Mouse (Mus musculus): Measurements from ENCODE around the gene Tsga10.
A peak's percentile ranks its signal among the peaks of the same experiment; 100 is the strongest.

Tsga10 gene

DNA sequence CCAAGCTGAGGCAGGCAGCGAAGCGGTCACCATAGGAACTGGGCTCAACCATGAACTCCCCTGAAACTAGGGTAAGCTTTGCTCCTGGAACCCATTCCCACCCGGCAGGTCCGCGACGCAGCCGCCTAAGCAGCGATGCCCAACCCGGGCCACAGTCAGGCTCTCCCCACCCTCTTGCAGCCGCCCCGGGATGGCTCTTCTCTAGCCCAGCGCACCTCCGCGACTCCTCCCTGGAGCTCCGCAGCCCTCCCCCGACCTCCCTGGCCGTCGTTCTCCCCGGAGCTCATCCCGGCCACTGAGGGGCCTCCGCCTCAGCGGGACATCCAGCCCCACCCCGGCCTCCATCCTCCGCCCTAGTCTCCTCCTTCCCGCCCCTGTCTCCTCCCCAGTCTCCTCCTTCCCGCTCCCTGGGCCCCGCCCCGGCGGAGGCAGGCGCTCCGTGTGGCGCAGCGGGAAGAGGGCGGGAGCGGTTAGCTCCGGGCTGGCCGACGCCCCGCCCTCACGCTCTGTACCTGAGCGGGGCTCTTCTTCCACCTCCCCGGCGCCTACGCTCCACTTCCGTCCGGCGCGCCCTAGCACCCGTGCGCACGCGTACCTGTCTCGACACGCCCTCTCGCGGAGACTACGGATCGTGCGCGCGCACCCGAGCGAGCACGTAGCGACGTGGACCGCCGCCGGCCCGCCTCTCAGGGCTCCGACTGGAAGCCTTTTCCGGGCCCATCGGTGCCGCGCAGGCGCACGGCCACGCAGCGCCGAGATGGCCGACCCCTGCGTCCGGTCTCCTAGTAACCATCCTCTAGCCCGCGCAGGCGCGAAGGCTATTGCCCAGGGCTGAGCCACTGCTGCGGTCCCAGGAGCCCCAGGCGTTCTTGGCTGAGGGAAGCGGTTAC lies 1.5 kb downstream of the Tsga10 start:
- DNase-seq (ENCODE audit: low spot score) = peak; percentile 99

- DNase-seq (ENCODE audit: low spot score) = no peak
These were observed 15.5 kb downstream of the Tsga10 start for GRCm38 (mm10) chr1:37850696-37851095.

GRCm38 (mm10) chr1:37846878-37847277 lies 19.4 kb downstream of the Tsga10 start:
- DNase-seq (ENCODE audit: low spot score) = no peak

DNA sequence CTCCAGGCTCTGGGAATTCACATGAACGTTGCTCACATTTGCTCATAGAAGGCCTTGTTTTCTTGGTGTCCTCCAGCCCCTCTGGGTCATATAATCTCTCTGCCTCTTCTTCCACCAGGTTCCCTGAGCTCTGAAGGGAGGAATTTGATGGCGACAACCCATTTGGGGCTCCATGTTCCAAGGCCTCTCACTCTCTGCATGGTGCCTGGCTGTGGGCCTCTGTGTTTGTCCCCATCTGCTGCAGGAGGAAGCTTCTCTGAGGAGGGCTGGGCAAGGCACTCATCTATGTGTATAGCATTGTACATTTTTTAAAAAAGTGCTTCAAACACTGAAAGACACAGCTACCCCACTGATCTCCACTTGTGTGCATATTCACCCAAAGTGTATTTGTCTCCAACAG lies 34.5 kb downstream of the Tsga10 start:
- no peak for DNase-seq (ENCODE audit: low spot score)

DNA sequence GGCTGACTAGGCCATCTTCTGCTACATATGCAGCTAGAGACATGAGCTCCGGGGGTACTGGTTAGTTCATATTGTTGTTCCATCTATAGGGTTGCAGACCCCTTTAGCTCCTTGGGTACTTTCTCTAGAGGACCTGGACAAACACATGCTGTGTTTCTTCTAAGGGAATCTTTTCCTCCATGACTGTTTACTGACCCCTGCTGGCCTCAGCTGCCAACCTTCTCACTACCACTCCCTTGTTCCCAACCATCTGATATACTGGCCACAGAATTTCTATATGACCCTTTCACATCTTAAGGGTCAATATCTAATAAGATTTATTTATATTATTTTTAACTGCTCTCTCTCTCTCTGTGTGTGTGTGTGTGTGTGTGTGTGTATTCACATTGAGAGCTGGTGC lies 63.9 kb downstream of the Tsga10 start:
- DNase-seq (ENCODE audit: low spot score) = peak; percentile 53

DNA sequence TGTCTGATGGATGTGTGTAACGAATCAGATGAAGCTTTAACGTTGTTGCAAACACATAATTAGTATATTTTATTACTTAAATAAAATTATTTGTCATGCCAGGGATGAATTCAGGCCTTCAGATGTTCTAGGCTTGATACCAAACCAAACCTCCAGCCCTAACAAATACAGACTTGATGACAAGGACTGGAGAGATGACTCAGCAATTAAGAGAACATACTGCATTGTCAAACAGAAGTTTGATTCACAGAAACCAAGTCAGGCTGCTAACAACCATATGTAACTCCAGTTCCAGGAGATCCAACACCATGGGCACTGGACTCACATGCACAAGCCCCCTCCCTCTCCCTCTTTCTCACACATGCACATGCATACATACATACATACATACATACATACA lies 65.9 kb downstream of the Tsga10 start:
- no peak for DNase-seq (ENCODE audit: low spot score)

GRCm38 (mm10) chr1:37799505-37799904 lies 66.7 kb downstream of the Tsga10 start:
- no peak for DNase-seq (ENCODE audit: low spot score)

DNA sequence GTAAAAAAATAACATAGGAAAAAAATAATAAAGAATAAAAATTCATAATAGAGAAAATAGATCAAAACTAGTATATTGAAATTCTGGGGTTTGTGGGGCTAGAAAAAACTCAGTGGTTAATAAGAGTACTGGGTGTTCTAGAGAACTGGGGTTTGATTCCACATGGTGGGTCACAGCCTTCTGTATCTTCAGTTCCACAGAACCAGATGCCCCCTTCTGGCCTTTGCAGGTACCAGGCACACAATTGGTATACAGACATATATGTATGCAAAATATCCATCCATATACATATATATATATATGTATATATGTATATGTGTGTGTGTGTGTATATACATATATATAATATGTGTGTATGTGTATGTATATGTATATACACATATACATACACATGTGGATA lies 106.8 kb downstream of the Tsga10 start:
- no peak for DNase-seq (ENCODE audit: low spot score)

DNA sequence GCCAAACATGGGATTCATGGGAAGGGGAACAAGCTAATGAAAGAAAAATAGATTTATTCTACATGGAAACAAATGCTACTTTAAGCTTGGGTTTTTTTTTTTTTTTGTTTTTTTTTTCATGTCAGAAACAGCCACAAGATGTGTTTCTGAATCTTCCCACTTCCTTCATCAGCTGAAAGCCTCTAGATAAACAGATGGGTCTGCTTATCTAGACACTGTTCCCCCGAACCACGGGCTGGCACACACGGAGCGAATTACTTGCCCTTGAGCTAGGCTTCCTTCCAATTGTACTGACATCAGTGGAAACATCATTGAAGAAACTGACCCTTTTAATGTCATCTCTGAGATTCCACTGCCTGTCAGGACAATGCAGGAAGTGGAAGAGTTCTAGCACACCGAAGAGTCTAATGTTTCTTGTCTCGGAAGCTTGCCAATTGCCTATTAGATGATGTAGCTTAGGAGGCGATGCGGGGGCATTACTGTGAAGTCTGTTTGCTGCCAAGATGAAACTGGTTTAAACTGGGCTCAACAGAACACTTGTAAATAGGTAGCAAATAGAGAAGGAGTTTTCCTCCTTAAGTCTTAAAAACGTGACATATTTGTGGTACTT lies 121.5 kb downstream of the Tsga10 start:
- DNase-seq (ENCODE audit: low spot score) = no peak

DNA sequence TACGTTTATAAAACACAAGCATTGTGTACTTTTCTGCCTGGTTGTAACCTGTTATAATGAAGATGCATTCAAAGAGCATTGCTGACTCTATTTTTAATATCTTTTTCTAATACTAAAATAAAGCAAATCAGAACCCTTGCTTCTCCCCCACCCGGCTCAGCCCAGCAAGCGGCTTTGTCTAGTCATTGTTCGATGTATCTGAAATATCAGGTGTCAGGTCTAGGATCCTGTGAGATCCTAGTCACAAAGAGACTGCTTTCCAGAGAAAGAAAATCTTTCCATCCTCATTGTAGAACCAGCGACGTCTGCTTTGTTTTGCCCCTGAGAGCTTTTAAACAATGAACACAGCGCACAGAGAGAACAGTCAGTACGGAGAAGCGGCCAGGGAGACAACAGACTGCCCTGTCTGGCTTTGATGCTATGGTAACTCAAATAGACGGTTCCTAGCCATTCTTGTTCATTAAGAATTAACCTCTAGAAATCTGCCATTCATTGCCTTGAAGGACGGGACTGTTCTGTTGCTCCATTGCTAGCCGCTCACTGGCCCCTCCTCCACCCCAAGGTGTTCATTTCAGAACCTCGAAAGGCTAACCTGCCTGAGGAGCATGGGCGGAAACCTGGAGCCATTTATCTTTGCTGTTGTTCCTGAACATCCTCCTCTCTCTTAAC lies 123.5 kb downstream of the Tsga10 start:
- no peak for DNase-seq (ENCODE audit: low spot score)

- DNase-seq (ENCODE audit: low spot score) = no peak
These were observed 124.1 kb downstream of the Tsga10 start for GRCm38 (mm10) chr1:37742126-37742525.

GRCm38 (mm10) chr1:37740161-37740802 lies 125.9 kb downstream of the Tsga10 start:
- no peak for DNase-seq (ENCODE audit: low spot score)

- DNase-seq (ENCODE audit: low spot score) = no peak
These were observed 127.3 kb downstream of the Tsga10 start for GRCm38 (mm10) chr1:37738895-37739294.

- DNase-seq (ENCODE audit: low spot score) = no peak
These were observed 129.2 kb downstream of the Tsga10 start for GRCm38 (mm10) chr1:37737045-37737444.

- no peak for DNase-seq (ENCODE audit: low spot score)
These were observed 130.3 kb downstream of the Tsga10 start for GRCm38 (mm10) chr1:37735932-37736331.

- no peak for DNase-seq (ENCODE audit: low spot score)
These were observed 131.4 kb downstream of the Tsga10 start for GRCm38 (mm10) chr1:37734841-37735240.

- no peak for DNase-seq (ENCODE audit: low spot score)
These were observed 136.9 kb downstream of the Tsga10 start for GRCm38 (mm10) chr1:37729353-37729752.

GRCm38 (mm10) chr1:37728053-37728452 lies 138.2 kb downstream of the Tsga10 start:
- DNase-seq (ENCODE audit: low spot score) = no peak

DNA sequence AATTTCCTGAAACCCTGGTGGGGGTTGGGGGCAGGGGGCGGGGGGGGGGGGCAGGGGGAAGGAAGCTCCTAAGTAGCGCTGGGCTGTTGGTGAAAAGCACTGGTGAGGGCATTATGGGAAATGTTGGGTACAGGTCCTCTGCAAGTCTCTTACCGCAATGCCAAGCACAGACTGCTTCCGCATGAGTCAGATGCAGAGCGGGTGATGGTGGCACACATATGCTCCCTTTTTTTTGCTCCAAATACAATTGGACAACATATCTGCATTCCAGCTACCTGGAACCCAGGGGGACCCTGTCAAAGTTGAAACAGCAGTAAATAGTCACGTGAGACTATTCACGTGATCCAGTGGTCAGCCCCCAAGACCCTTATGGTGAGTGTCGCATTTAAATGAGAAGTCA lies 139.0 kb downstream of the Tsga10 start:
- no peak for DNase-seq (ENCODE audit: low spot score)

- no peak for DNase-seq (ENCODE audit: low spot score)
These were observed 139.8 kb downstream of the Tsga10 start for GRCm38 (mm10) chr1:37726426-37726825.

- no peak for DNase-seq (ENCODE audit: low spot score)
These were observed 140.3 kb downstream of the Tsga10 start for GRCm38 (mm10) chr1:37725880-37726279.

GRCm38 (mm10) chr1:37721092-37721491 lies 145.1 kb downstream of the Tsga10 start:
- no peak for DNase-seq (ENCODE audit: low spot score)

Measured in testis, postnatal 10 days (tissue).